Mouse (Mus musculus) MEL (cell line): ENCODE measurements around the gene Rnf166. TPM values are rescaled to one million over a fixed set of nuclear protein-coding genes. Genes with fewer than 3 reads are reported as not detected.

Experiments
- DNase-seq: peaks from one replicate; pipeline ENCODE4 v3.0.0; 2011; ENCODE audit warnings: low read depth, low spot score
- H3K27ac ChIP-seq: 2 replicates; pipeline ENCODE4 v1.5.1; 2012; ENCODE audit warnings: low read depth, mild to moderate bottlenecking, control low read depth, low read length, moderate library complexity; ENCODE audit not compliant: control insufficient read depth
- H3K27me3 ChIP-seq, 2 experiments: fragments of 150-350 bp in 1 of 2; sonication (generic) in 1 of 2; 2 replicates each; pipeline ENCODE4 v1.6.1; 2012; ENCODE audit warnings: low read length in 2 of 2, mild to moderate bottlenecking in 2 of 2, improper control_type of control experiment in 1 of 2, moderate library complexity in 1 of 2; ENCODE audit not compliant: insufficient read depth in 2 of 2, control insufficient read depth in 1 of 2
- H3K36me3 ChIP-seq, 2 experiments: 2 replicates each; pipeline ENCODE4 v1.6.1; 2012 to 2014; ENCODE audit warnings: low read length in 2 of 2, improper control_type of control experiment in 1 of 2, inconsistent platforms in 1 of 2, mild to moderate bottlenecking in 1 of 2; ENCODE audit not compliant: insufficient read depth in 2 of 2, control insufficient read depth in 1 of 2
- H3K4me1 ChIP-seq, 2 experiments: fragments of 150-350 bp in 1 of 2; sonication (generic) in 1 of 2; 2 replicates each; pipeline ENCODE4 v1.6.1; 2012; ENCODE audit warnings: low read length in 2 of 2, improper control_type of control experiment in 1 of 2, mild to moderate bottlenecking in 1 of 2; ENCODE audit not compliant: insufficient read depth in 2 of 2, control insufficient read depth in 1 of 2
- H3K4me3 ChIP-seq, 2 experiments: fragments of 150-350 bp in 1 of 2; sonication (generic) in 1 of 2; 2 replicates each; pipeline ENCODE4 v1.5.1; 2012; ENCODE audit warnings: low read depth in 2 of 2, low read length in 2 of 2, mild to moderate bottlenecking in 2 of 2, moderate library complexity in 2 of 2, control low read depth in 1 of 2, improper control_type of control experiment in 1 of 2; ENCODE audit not compliant: control insufficient read depth in 1 of 2, insufficient read depth in 1 of 2
- H3K79me2 ChIP-seq: 2 replicates; pipeline ENCODE4 v1.6.1; 2012; ENCODE audit warnings: mild to moderate bottlenecking, low read length, moderate library complexity; ENCODE audit not compliant: control insufficient read depth, poor library complexity, insufficient read depth
- H3K9ac ChIP-seq: 2 replicates; pipeline ENCODE4 v1.6.1; 2012; ENCODE audit warnings: low read depth, mild to moderate bottlenecking, control low read depth, low read length, moderate library complexity; ENCODE audit not compliant: control insufficient read depth, poor library complexity, severe bottlenecking
- H3K9me3 ChIP-seq: fragments of 150-350 bp; sonication (generic); replicated peaks from 2 replicates; pipeline ENCODE4 v1.6.1; 2012; ENCODE audit warnings: mild to moderate bottlenecking, low read length, improper control_type of control experiment, moderate library complexity; ENCODE audit not compliant: insufficient read depth
- CTCF ChIP-seq, 3 experiments: IDR thresholded peaks in 2 of 3; conservative IDR thresholded peaks in 1 of 3; 2 replicates each; pipeline ENCODE4 v1.5.1; 2011 to 2012; ENCODE audit warnings: low read length in 3 of 3, low read depth in 2 of 3, mild to moderate bottlenecking in 2 of 3, improper control_type of control experiment in 1 of 3, inconsistent platforms in 1 of 3, mixed read lengths in 1 of 3, moderate library complexity in 1 of 3; ENCODE audit not compliant: control insufficient read depth in 1 of 3, insufficient read depth in 1 of 3, poor library complexity in 1 of 3, severe bottlenecking in 1 of 3
- ELF1 ChIP-seq: IDR thresholded peaks from 2 replicates; pipeline ENCODE4 v1.6.1; 2014; ENCODE audit warnings: low read depth, mild to moderate bottlenecking, inconsistent platforms, low read length, improper control_type of control experiment, moderate library complexity
- ETS1 ChIP-seq: IDR thresholded peaks from 2 replicates; pipeline ENCODE4 v1.6.1; 2012; ENCODE audit warnings: low read depth, mild to moderate bottlenecking, inconsistent platforms, low read length, improper control_type of control experiment, moderate library complexity
- GATA1 ChIP-seq: IDR thresholded peaks from 2 replicates; pipeline ENCODE4 v1.6.1; 2011; ENCODE audit warnings: low read depth, low read length, improper control_type of control experiment
- HCFC1 ChIP-seq: IDR thresholded peaks from 2 replicates; pipeline ENCODE4 v1.6.1; 2012; ENCODE audit warnings: low read depth, mild to moderate bottlenecking, inconsistent platforms, low read length, improper control_type of control experiment, moderate library complexity
- JUND ChIP-seq: IDR thresholded peaks from 2 replicates; pipeline ENCODE4 v1.6.1; 2011; ENCODE audit warnings: low read depth, mild to moderate bottlenecking, improper control_type of control experiment, low read length
- MAFK ChIP-seq: IDR thresholded peaks from 2 replicates; pipeline ENCODE4 v1.6.1; 2011; ENCODE audit warnings: low read depth, mild to moderate bottlenecking, low read length, improper control_type of control experiment, borderline replicate concordance
- POLR2A ChIP-seq, 2 experiments: IDR thresholded peaks; 2 replicates each; pipeline ENCODE4 v1.6.1; 2011 to 2012; ENCODE audit warnings: low read length in 2 of 2, mild to moderate bottlenecking in 2 of 2, control low read depth in 1 of 2, improper control_type of control experiment in 1 of 2, low read depth in 1 of 2, moderate library complexity in 1 of 2; ENCODE audit not compliant: control insufficient read depth in 1 of 2, insufficient read depth in 1 of 2, poor library complexity in 1 of 2
- RAD21 ChIP-seq: IDR thresholded peaks from 2 replicates; pipeline ENCODE4 v1.6.1; 2011; ENCODE audit warnings: mild to moderate bottlenecking, low read depth, low read length, improper control_type of control experiment
- RCOR1 ChIP-seq: IDR thresholded peaks from 2 replicates; pipeline ENCODE4 v1.6.1; 2012; ENCODE audit warnings: low read depth, mild to moderate bottlenecking, inconsistent platforms, low read length, improper control_type of control experiment
- TCF12 ChIP-seq: IDR thresholded peaks from 2 replicates; pipeline ENCODE4 v1.6.1; 2014; ENCODE audit warnings: low read depth, mild to moderate bottlenecking, inconsistent platforms, low read length, improper control_type of control experiment, moderate library complexity
- ZKSCAN1 ChIP-seq: IDR thresholded peaks from 2 replicates; pipeline ENCODE4 v1.6.1; 2012; ENCODE audit warnings: low read depth, mild to moderate bottlenecking, inconsistent platforms, low read length, improper control_type of control experiment, moderate library complexity
- ZNF384 ChIP-seq: IDR thresholded peaks from 2 replicates; pipeline ENCODE4 v1.6.1; 2012; ENCODE audit warnings: low read depth, mild to moderate bottlenecking, inconsistent platforms, low read length, improper control_type of control experiment
- polyA plus RNA-seq, 2 experiments: library from polyadenylated mRNA; stranded (reverse) in 1 of 2; unstranded in 1 of 2; fragments of >175 nt in 1 of 2; fragments of >200 nt in 1 of 2; gene quantifications; 2 replicates each; pipeline versions ENCODE4 v1.2.1 to v1.2.4; 2012; ENCODE audit warnings: low replicate concordance in 2 of 2, low read depth in 1 of 2; ENCODE audit not compliant: insufficient read length in 2 of 2, insufficient read depth in 1 of 2, missing spikeins in 1 of 2
- total RNA-seq: library from RNA; depleted of rRNA; stranded (reverse); fragments of 300-350 nt; gene quantifications from 2 replicates; pipeline ENCODE4 v1.2.3, GENCODE M21; 2012

The Rnf166 gene
- total and polyA plus RNA-seq, 3 experiments: 18.6 to 37.7 TPM; not detected in 1

DNA sequence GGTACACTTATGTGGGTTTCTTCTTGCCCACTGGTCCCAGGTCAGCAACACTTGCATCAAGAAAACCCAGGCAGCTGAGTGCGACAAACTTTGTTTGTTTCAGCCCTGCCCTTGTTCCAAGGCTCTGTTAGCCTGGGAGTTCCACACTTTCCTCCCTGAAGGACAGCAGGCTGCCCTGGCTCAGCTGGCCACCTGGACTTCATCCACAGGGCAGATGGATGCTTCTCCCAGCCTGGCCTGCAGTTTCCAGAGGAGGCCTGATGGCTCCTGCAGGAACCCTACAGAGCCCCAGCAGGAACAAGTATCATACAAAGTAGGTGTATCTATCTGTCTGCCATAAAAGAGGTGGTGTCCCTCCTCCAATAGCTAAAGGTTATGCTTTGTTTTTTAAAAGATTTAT, 34.5 kb downstream of the Rnf166 start:
- Histone ChIP-seq H3K36me3 (no peaks in the 10 kb centered on the region), H3K4me1 (peaks cover 0 to 3% of the 10 kb centered on the region in 2 experiments; a peak in 1 of 4 replicates), H3K27ac (no peak overlapping the region)

DNA sequence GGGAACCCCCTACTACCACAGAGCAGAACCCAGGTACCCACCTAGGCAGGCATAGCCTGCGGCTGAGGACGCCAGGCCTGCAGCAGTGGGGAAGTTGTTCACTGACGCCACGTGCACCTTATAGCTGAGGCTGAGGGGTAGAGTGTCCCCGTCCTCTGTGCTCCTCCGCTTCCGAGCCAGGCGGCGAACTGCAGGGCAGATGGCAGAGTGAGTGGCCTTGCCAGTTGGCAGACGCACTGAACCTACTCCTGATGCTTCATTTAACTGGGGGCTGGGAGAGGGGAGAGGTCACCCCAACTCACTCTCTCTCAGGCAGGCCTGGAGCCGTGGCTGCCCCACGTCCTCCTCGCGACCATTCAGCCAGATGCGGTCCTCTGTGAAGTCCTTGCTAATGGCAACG, 36.5 kb downstream of the Rnf166 start:
- Histone ChIP-seq H3K4me1 (peaks cover 0 to 3% of the 10 kb centered on the region in 2 experiments; a peak in 1 of 4 replicates), H3K27ac (no peak overlapping the region), H3K4me3 (no peak overlapping the region), H3K9me3 (no peaks in the 10 kb centered on the region), H3K27me3 (no peaks in the 10 kb centered on the region), H3K36me3 (no peaks in the 10 kb centered on the region)
- TF ChIP-seq TCF12: no peak
- TF ChIP-seq, all 39 proteins: peak for 0
- H3K9ac ChIP-seq: no peak overlapping the region
- no peak for DNase-seq
- H3K79me2 ChIP-seq: 0 out of 2 replicates have a peak, but pooled peaks cover 3% of the 10 kb centered on the region

More for the DNA sequence above, 34.5 kb downstream of the Rnf166 start:
- Histone ChIP-seq H3K79me2 (0 out of 2 replicates have a peak, but pooled peaks cover 3% of the 10 kb centered on the region), H3K9ac (no peak overlapping the region), H3K9me3 (no peaks in the 10 kb centered on the region), H3K4me3 (no peak overlapping the region), H3K27me3 (no peaks in the 10 kb centered on the region)
- no peak for DNase-seq
- TF ChIP-seq TCF12: no peak
- TF ChIP-seq RCOR1: no peak
- no peak for TF ChIP-seq ZNF384
- TF ChIP-seq RAD21: no peak
- no peak for TF ChIP-seq MAFK
- no peak for TF ChIP-seq HCFC1
- no peak for TF ChIP-seq GATA1
- TF ChIP-seq ELF1: no peak
- TF ChIP-seq JUND: no peak
- no peak for TF ChIP-seq ZKSCAN1

DNA sequence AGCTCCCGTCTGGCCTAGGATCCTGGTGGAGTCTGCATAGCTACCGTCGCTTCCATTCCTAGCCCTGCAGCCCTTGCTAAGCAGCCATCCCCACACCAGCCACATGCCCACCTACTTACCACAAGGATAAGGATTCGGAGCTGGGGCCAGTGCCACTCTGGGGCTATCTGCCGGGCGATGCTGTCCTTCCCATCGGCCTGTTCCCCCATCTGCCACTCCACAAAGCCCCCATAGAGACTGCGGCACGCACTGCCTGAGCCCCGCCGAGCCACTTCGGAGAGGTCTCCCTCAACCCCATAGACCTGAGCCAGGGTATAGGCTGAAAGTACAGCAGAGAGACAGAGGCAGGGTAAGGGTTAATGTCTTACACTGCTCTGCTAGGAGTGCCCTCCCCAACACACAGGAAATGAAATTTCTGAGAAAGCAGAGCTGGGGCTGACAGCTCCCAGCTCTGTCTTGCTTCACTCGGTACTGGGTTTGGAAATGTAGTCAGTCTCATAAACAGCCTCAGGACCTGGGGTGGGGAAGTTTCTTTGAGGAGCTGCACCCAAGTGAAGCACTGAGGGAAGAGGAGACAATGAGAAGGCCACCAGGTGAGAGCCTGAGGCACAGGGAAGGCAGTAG, 38.0 kb downstream of the Rnf166 start:
- Histone ChIP-seq H3K27me3 (no peaks in the 10 kb centered on the region), H3K9ac (no peak overlapping the region), H3K4me1 (peaks cover 0 to 3% of the 10 kb centered on the region in 2 experiments; a peak in 1 of 4 replicates), H3K9me3 (no peaks in the 10 kb centered on the region), H3K36me3 (no peaks in the 10 kb centered on the region), H3K27ac (no peak overlapping the region), H3K79me2 (no peaks in the 10 kb centered on the region), H3K4me3 (no peak overlapping the region)
- no peak for DNase-seq
- no peak for TF ChIP-seq ETS1
- TF ChIP-seq HCFC1: no peak
- no peak for TF ChIP-seq CTCF (IDR thresholded peaks at IDR 0.05 in 2 of 3, conservative IDR thresholded peaks at IDR 0.05 in 1 of 3; ENCODE audit: control insufficient read depth in 1 of 3, insufficient read depth in 1 of 3, low read depth in 2 of 3, low read length in 3 of 3, poor library complexity in 1 of 3, severe bottlenecking in 1 of 3)
- TF ChIP-seq POLR2A (IDR thresholded peaks at IDR 0.05; ENCODE audit: control insufficient read depth in 1 of 2, insufficient read depth in 1 of 2, low read depth in 1 of 2, low read length in 2 of 2, poor library complexity in 1 of 2): no peak
- TF ChIP-seq ZNF384: no peak
